Mouse (Mus musculus) hindbrain, embryonic 10.5 days (tissue): Measurements from ENCODE around the gene Ccdc70. TPM values are rescaled to one million over a fixed set of nuclear protein-coding genes. Genes with fewer than 3 reads are reported as not detected.

Source experiments
- DNase-seq: peaks from one replicate; pipeline ENCODE4 v3.0.0-alpha.2; 2017; ENCODE audit warnings: low spot score
- H3K27ac ChIP-seq: fragments of 300-500 bp; sonication (generic); 2 replicates; pipeline ENCODE4 v1.5.1; 2016; ENCODE audit warnings: mild to moderate bottlenecking, moderate library complexity
- H3K27me3 ChIP-seq: fragments of 300-500 bp; sonication (generic); 2 replicates; pipeline ENCODE4 v1.6.1; 2016; ENCODE audit warnings: mild to moderate bottlenecking; ENCODE audit not compliant: poor library complexity, insufficient read depth, severe bottlenecking
- H3K36me3 ChIP-seq: fragments of 300-500 bp; sonication (generic); 2 replicates; pipeline ENCODE4 v1.6.1; 2016; ENCODE audit warnings: mild to moderate bottlenecking, moderate library complexity
- H3K4me1 ChIP-seq: fragments of 300-500 bp; sonication (generic); replicated peaks from 2 replicates; pipeline ENCODE4 v1.6.1; 2016; ENCODE audit warnings: mild to moderate bottlenecking
- H3K4me3 ChIP-seq: fragments of 300-500 bp; sonication (generic); 2 replicates; pipeline ENCODE4 v1.5.1; 2016; ENCODE audit warnings: mild to moderate bottlenecking, moderate library complexity
- H3K9me3 ChIP-seq: fragments of 300-500 bp; sonication (generic); 2 replicates; pipeline ENCODE4 v1.6.1; 2016; ENCODE audit warnings: mild to moderate bottlenecking, moderate library complexity
- WGBS: fragments of 180-500 bp; shearing (Covaris S2); methylation state at CpG from one replicate; pipeline ENCODE4 v1.1.7; 2016; 5-methylcytosine and 5-hydroxymethylcytosine counted together
- polyA plus RNA-seq: library from polyadenylated mRNA; unstranded; fragments of >200 nt; fragmentation: Nextera tagmentation; extraction: Ambion mirVana; gene quantifications from 2 replicates; pipeline ENCODE4 v1.2.1, GENCODE M21; 2016

The Ccdc70 gene
- polyA plus RNA-seq, 1 experiment from 2014 or later: not detected

GRCm38 (mm10) chr8:21995181-21995580 is 25.6 kb downstream of the Ccdc70 start:
- Histone ChIP-seq H3K4me3 (no peak overlapping the region), H3K36me3 (no peaks in the 10 kb centered on the region), H3K27ac (no peak overlapping the region), H3K9me3 (no peaks in the 10 kb centered on the region), H3K4me1 (no peaks in the 10 kb centered on the region), H3K27me3 (no peaks in the 10 kb centered on the region)
- DNase-seq: no peak
- WGBS: 51% methylated on average over 3 of the region's 3 CpGs

GRCm38 (mm10) chr8:22004750-22005522 is 35.4 kb downstream of the Ccdc70 start:
- no peaks in the 10 kb centered on the region for H3K4me1 ChIP-seq
- no peaks in the 10 kb centered on the region for H3K9me3 ChIP-seq
- H3K27ac ChIP-seq: no peak overlapping the region
- H3K27me3 ChIP-seq: no peaks in the 10 kb centered on the region
- no peak for DNase-seq
- 83% methylated on average over 14 of the region's 14 CpGs for WGBS
- no peaks in the 10 kb centered on the region for H3K36me3 ChIP-seq
- H3K4me3 ChIP-seq: no peak overlapping the region

GRCm38 (mm10) chr8:22006423-22006822 is 36.8 kb downstream of the Ccdc70 start:
- Histone ChIP-seq H3K27me3 (no peaks in the 10 kb centered on the region), H3K4me3 (no peak overlapping the region), H3K9me3 (no peaks in the 10 kb centered on the region), H3K4me1 (no peaks in the 10 kb centered on the region), H3K27ac (no peak overlapping the region), H3K36me3 (no peaks in the 10 kb centered on the region)
- DNase-seq: no peak
- 87% methylated on average over 6 of the region's 6 CpGs for WGBS

- Histone ChIP-seq H3K4me3 (no peak overlapping the region), H3K27me3 (no peaks in the 10 kb centered on the region), H3K4me1 (no peaks in the 10 kb centered on the region), H3K36me3 (no peaks in the 10 kb centered on the region), H3K9me3 (no peaks in the 10 kb centered on the region), H3K27ac (no peak overlapping the region)
- WGBS: 78% methylated on average over 3 of the region's 3 CpGs
- DNase-seq: no peak
Measured at GRCm38 (mm10) chr8:22009403-22009802, 39.8 kb downstream of the Ccdc70 start.

- H3K36me3 ChIP-seq: no peaks in the 10 kb centered on the region
- no peak for DNase-seq
- no peaks in the 10 kb centered on the region for H3K27me3 ChIP-seq
- 82% methylated on average over 24 of the region's 24 CpGs for WGBS
- no peaks in the 10 kb centered on the region for H3K9me3 ChIP-seq
- H3K4me1 ChIP-seq: no peaks in the 10 kb centered on the region
- no peak overlapping the region for H3K4me3 ChIP-seq
- no peak overlapping the region for H3K27ac ChIP-seq
Measured at GRCm38 (mm10) chr8:22013034-22013707, 43.6 kb downstream of the Ccdc70 start.

GRCm38 (mm10) chr8:22017731-22018130 is 48.2 kb downstream of the Ccdc70 start:
- 83% methylated on average over 7 of the region's 7 CpGs for WGBS
- Histone ChIP-seq H3K36me3 (no peaks in the 10 kb centered on the region), H3K27me3 (no peaks in the 10 kb centered on the region), H3K9me3 (no peaks in the 10 kb centered on the region), H3K4me3 (no peak overlapping the region), H3K4me1 (no peaks in the 10 kb centered on the region), H3K27ac (no peak overlapping the region)
- DNase-seq: no peak

GRCm38 (mm10) chr8:22019498-22019897 is 49.9 kb downstream of the Ccdc70 start:
- WGBS: 89% methylated on average over 5 of the region's 5 CpGs
- Histone ChIP-seq H3K4me3 (no peak overlapping the region), H3K27ac (no peak overlapping the region), H3K4me1 (no peaks in the 10 kb centered on the region), H3K36me3 (no peaks in the 10 kb centered on the region), H3K9me3 (no peaks in the 10 kb centered on the region), H3K27me3 (no peaks in the 10 kb centered on the region)
- DNase-seq: no peak

- Histone ChIP-seq H3K27me3 (no peaks in the 10 kb centered on the region), H3K9me3 (no peaks in the 10 kb centered on the region), H3K4me1 (no peaks in the 10 kb centered on the region), H3K4me3 (no peak overlapping the region), H3K36me3 (no peaks in the 10 kb centered on the region), H3K27ac (no peak overlapping the region)
- DNase-seq: no peak
- 58% methylated on average over 7 of the region's 7 CpGs for WGBS
Measured at GRCm38 (mm10) chr8:22022244-22022643, 52.7 kb downstream of the Ccdc70 start.

Other genes with a start within 250 kb of the Ccdc70 start
- not detected in 2 replicates for gene Defa24, start 235.3 kb upstream of the Ccdc70 start, polyA plus RNA-seq
- not detected in 2 replicates for gene Defb50, start 146.2 kb upstream of the Ccdc70 start, polyA plus RNA-seq
- not detected in 2 replicates for gene Defb2, start 129.8 kb upstream of the Ccdc70 start, polyA plus RNA-seq
- gene Defb10, start 110.9 kb upstream of the Ccdc70 start, polyA plus RNA-seq: not detected in 2 replicates
- gene Defb9, start 84.4 kb upstream of the Ccdc70 start, polyA plus RNA-seq: 0.65 TPM in 1 of 2 replicates, not detected in the other
- gene Defb11, start 63.4 kb upstream of the Ccdc70 start, polyA plus RNA-seq: 1.1 and 13.9 TPM in 2 replicates
- gene Defb15, start 37.1 kb upstream of the Ccdc70 start, polyA plus RNA-seq: not detected in 2 replicates
- not detected in 2 replicates for gene Defb35, start 31.4 kb upstream of the Ccdc70 start, polyA plus RNA-seq
- gene Defb13, start 23.0 kb upstream of the Ccdc70 start, polyA plus RNA-seq: not detected in 2 replicates
- not detected in 2 replicates for gene Fam90a1a, start 11.1 kb upstream of the Ccdc70 start, polyA plus RNA-seq
- gene Atp7b, start 90.5 kb downstream of the Ccdc70 start, polyA plus RNA-seq: 2.5 TPM in 2 replicates
- 30.3 and 34.4 TPM in 2 replicates for gene Alg11, start 90.9 kb downstream of the Ccdc70 start, polyA plus RNA-seq
- 0.29 and 0.69 TPM in 2 replicates for gene Nek5, start 155.3 kb downstream of the Ccdc70 start, polyA plus RNA-seq
- 7.6 and 9.1 TPM in 2 replicates for gene Nek3, start 196.7 kb downstream of the Ccdc70 start, polyA plus RNA-seq
- 37.5 and 46.4 TPM in 2 replicates for gene Ckap2, start 216.0 kb downstream of the Ccdc70 start, polyA plus RNA-seq
- 31.1 and 38.2 TPM in 2 replicates for gene Vps36, start 223.0 kb downstream of the Ccdc70 start, polyA plus RNA-seq